Mouse (Mus musculus) midbrain, postnatal 0 days (tissue): Measurements from ENCODE around the gene Sdf2. TPM values are rescaled to one million over a fixed set of nuclear protein-coding genes. Genes with fewer than 3 reads are reported as not detected.

Source experiments
- ATAC-seq: fragments of 200-750 bp; cut with Nextera tagmentation; 2 replicates; pipeline ENCODE4 v1.8.0; 2017; ENCODE audit warnings: moderate number of reproducible peaks, mild to moderate bottlenecking, moderate TSS enrichment, moderate library complexity; ENCODE audit not compliant: low FRiP score
- DNase-seq: peaks from one replicate; pipeline ENCODE4 v3.0.0-alpha.2; 2015; ENCODE audit warnings: low spot score
- H3K27ac ChIP-seq: fragments of 300-500 bp; sonication (generic); 2 replicates; pipeline ENCODE4 v1.5.1; 2014; ENCODE audit warnings: low read depth, mild to moderate bottlenecking, low read length, mixed read lengths
- H3K27me3 ChIP-seq: fragments of 300-500 bp; sonication (generic); 2 replicates; pipeline ENCODE4 v1.6.1; 2014; ENCODE audit warnings: low read length, control low read depth, mixed read lengths; ENCODE audit not compliant: insufficient read depth
- H3K36me3 ChIP-seq: fragments of 300-500 bp; sonication (generic); 2 replicates; pipeline ENCODE4 v1.6.1; 2014; ENCODE audit warnings: low read length, control low read depth, mixed read lengths; ENCODE audit not compliant: insufficient read depth
- H3K4me1 ChIP-seq: fragments of 300-500 bp; sonication (generic); 2 replicates; pipeline ENCODE4 v1.6.1; 2014; ENCODE audit warnings: mild to moderate bottlenecking, control low read depth, antibody characterized with exemption, low read length, mixed read lengths; ENCODE audit not compliant: insufficient read depth
- H3K4me2 ChIP-seq: fragments of 300-500 bp; sonication (generic); 2 replicates; pipeline ENCODE4 v1.6.1; 2014; ENCODE audit warnings: low read depth, mild to moderate bottlenecking, low read length, mixed read lengths; ENCODE audit not compliant: poor library complexity, severe bottlenecking
- H3K4me3 ChIP-seq: fragments of 300-500 bp; sonication (generic); 2 replicates; pipeline ENCODE4 v1.5.1; 2014; ENCODE audit warnings: low read depth, mild to moderate bottlenecking, low read length, moderate library complexity
- H3K9ac ChIP-seq: fragments of 300-500 bp; sonication (generic); replicated peaks from 2 replicates; pipeline ENCODE4 v1.6.1; 2014; ENCODE audit warnings: mild to moderate bottlenecking, low read length, moderate library complexity, mixed read lengths; ENCODE audit not compliant: poor library complexity, severe bottlenecking
- H3K9me3 ChIP-seq: fragments of 300-500 bp; sonication (generic); 2 replicates; pipeline ENCODE4 v1.6.1; 2016; ENCODE audit warnings: low read length, control low read depth
- CTCF ChIP-seq: IDR thresholded peaks from 2 replicates; pipeline ENCODE4 v1.5.1; 2016; ENCODE audit warnings: antibody characterized with exemption, mild to moderate bottlenecking
- WGBS: fragments of 180-500 bp; shearing (Covaris S2); extraction: QIAGEN DNeasy Blood & Tissue Kit; methylation state at CpG from one replicate; pipeline ENCODE4 v1.1.7; 2014; 5-methylcytosine and 5-hydroxymethylcytosine counted together
- polyA plus RNA-seq: library from polyadenylated mRNA; unstranded; fragments of >200 nt; fragmentation: Nextera tagmentation; extraction: Ambion mirVana; gene quantifications from 2 replicates; pipeline ENCODE4 v1.2.1, GENCODE M21; 2015
- total RNA-seq: library from RNA; depleted of rRNA; stranded (reverse); fragments of >200 nt; gene quantifications from 2 replicates; pipeline ENCODE4 v1.2.3, GENCODE M21; 2014

The Sdf2 gene
- total and polyA plus RNA-seq, 2 experiments from 2014 or later = 106 to 115 TPM

GRCm38 (mm10) chr11:78210615-78211014, 34.9 kb upstream of the Sdf2 start:
- no peak for TF ChIP-seq CTCF
- no peak overlapping the region for H3K4me3 ChIP-seq
- H3K36me3 ChIP-seq = peaks cover 84% of the 10 kb centered on the region
- H3K27ac ChIP-seq = no peak overlapping the region
- no peak overlapping the region for H3K9ac ChIP-seq
- no peaks in the 10 kb centered on the region for H3K9me3 ChIP-seq
- WGBS = 75% methylated on average over 7 of the region's 7 CpGs
- no peaks in the 10 kb centered on the region for H3K4me1 ChIP-seq
- no peaks in the 10 kb centered on the region for H3K27me3 ChIP-seq
- ATAC-seq (no peak), DNase-seq (no peak)
- H3K4me2 ChIP-seq = no peak overlapping the region

DNA sequence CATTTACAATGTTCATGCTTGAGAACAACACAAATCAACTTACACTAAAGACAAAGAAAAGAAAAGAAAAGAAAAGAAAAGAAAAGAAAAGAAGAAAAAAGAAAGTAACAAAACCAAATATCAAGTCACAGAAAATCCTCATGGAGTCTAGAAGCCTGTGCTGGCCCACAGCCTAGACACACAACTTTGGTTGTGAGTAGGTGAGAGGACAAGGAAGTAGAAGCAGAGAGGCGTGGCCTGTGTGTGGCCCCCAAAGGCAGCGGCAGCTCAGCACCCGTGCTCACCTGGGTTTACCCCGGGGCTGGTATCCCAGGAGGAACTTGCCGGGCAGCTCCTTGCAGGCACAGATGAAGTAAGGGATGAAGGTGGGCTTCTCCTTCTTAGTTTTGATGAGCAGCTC, 34.0 kb upstream of the Sdf2 start:
- DNase-seq = no peak
- H3K27ac ChIP-seq = no peak overlapping the region

GRCm38 (mm10) chr11:78213086-78213817, 32.3 kb upstream of the Sdf2 start:
- Histone ChIP-seq H3K27ac (no peak overlapping the region), H3K9me3 (no peaks in the 10 kb centered on the region), H3K9ac (no peak overlapping the region), H3K4me1 (no peaks in the 10 kb centered on the region), H3K27me3 (no peaks in the 10 kb centered on the region), H3K4me2 (no peak overlapping the region), H3K4me3 (no peak overlapping the region), H3K36me3 (peaks cover 86% of the 10 kb centered on the region)
- DNase-seq (no peak), ATAC-seq (no peak)
- WGBS = 93% methylated on average over 14 of the region's 14 CpGs
- TF ChIP-seq CTCF = no peak

More for the DNA sequence above, 34.0 kb upstream of the Sdf2 start:
- peaks cover 88% of the 10 kb centered on the region for H3K36me3 ChIP-seq
- H3K4me3 ChIP-seq = no peak overlapping the region
- no peaks in the 10 kb centered on the region for H3K9me3 ChIP-seq
- H3K4me2 ChIP-seq = no peak overlapping the region
- H3K4me1 ChIP-seq = no peaks in the 10 kb centered on the region
- 94% methylated on average over 5 of the region's 5 CpGs for WGBS
- H3K9ac ChIP-seq = no peak overlapping the region
- no peak for ATAC-seq
- H3K27me3 ChIP-seq = no peaks in the 10 kb centered on the region
- no peak for TF ChIP-seq CTCF

DNA sequence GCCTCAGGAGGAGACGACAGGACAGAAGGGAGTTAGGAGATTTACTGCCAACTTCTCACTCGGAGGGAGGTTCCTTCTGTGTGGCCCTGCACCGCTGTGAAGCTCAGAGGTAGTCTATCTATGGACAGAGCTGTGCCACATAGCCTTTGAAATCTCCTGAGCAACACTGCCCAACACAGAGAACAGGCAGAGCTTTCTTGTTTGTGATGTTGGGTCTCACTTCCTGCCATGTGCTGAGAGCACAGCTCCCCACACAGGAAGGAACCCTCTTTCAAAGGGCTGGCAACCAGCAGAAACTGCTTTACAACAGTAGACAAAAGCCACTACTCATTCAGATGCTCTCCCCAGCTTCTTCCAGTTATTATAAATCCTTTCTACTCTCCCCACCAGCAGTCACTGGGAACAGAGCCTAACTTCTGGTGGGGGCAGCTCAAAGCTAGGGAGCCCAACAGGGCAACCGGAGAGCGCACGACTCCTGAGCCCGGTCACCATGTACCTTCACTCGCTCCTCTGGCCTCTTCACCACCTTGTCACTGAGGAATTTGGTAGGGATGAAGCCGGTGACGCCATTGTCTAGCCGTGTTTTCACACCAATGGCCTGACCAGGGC, 29.7 kb upstream of the Sdf2 start:
- Histone ChIP-seq H3K27ac (peak overlapping the region; percentile 47; the same call in 1 of the 2 replicates), H3K4me2 (no peak overlapping the region)
- peak; percentile 81 for DNase-seq

GRCm38 (mm10) chr11:78223586-78223985, 22.0 kb upstream of the Sdf2 start:
- no peak overlapping the region for H3K4me2 ChIP-seq
- no peak overlapping the region for H3K4me3 ChIP-seq
- no peak overlapping the region for H3K27ac ChIP-seq
- TF ChIP-seq CTCF = no peak
- H3K9ac ChIP-seq = no peak overlapping the region
- H3K9me3 ChIP-seq = no peaks in the 10 kb centered on the region
- H3K27me3 ChIP-seq = no peaks in the 10 kb centered on the region
- no peaks in the 10 kb centered on the region for H3K4me1 ChIP-seq
- DNase-seq (no peak), ATAC-seq (no peak)
- H3K36me3 ChIP-seq = peaks cover 92% of the 10 kb centered on the region
- 87% methylated on average over 4 of the region's 4 CpGs for WGBS

More for the DNA sequence above, 29.7 kb upstream of the Sdf2 start:
- Histone ChIP-seq H3K4me3 (no peak overlapping the region), H3K9ac (no peak overlapping the region), H3K4me1 (no peaks in the 10 kb centered on the region), H3K36me3 (peaks cover 86% of the 10 kb centered on the region), H3K27me3 (no peaks in the 10 kb centered on the region), H3K9me3 (no peaks in the 10 kb centered on the region)
- WGBS = 80% methylated on average over 11 of the region's 11 CpGs
- no peak for TF ChIP-seq CTCF
- ATAC-seq = peak; percentile 87

- Histone ChIP-seq H3K27ac (no peak overlapping the region), H3K36me3 (peaks cover 72% of the 10 kb centered on the region), H3K27me3 (no peaks in the 10 kb centered on the region), H3K4me1 (no peaks in the 10 kb centered on the region), H3K4me2 (no peak overlapping the region), H3K4me3 (no peak overlapping the region), H3K9me3 (no peaks in the 10 kb centered on the region), H3K9ac (no peak overlapping the region)
- WGBS = 95% methylated on average over 6 of the region's 6 CpGs
- ATAC-seq (no peak), DNase-seq (no peak)
- TF ChIP-seq CTCF = no peak
These were observed 14.0 kb upstream of the Sdf2 start for GRCm38 (mm10) chr11:78231518-78231917.
